Mouse (Mus musculus): ENCODE measurements around the gene Arr3. TPM values are rescaled to one million over a fixed set of nuclear protein-coding genes. Genes with fewer than 3 reads are reported as not detected.

Arr3 gene
- total RNA-seq (2023), result not detected

GRCm38 (mm10) chrX:100605314-100605713, at the start of gene Arr3:
Arr3 (plus strand) TSS chrX:100605497.

GRCm38 (mm10) chrX:100571951-100572350, 33.3 kb upstream of the Arr3 start, which contains the start of gene Awat1:
Awat1 (plus strand) TSS chrX:100572251.

GRCm38 (mm10) chrX:100594791-100595190, 10.5 kb upstream of the Arr3 start, which contains the start of gene P2ry4:
P2ry4 (minus strand) TSS chrX:100594869.

GRCm38 (mm10) chrX:100625546-100625801, 20.2 kb downstream of the Arr3 start, which contains the start of gene Kif4:
Kif4 (plus strand) TSS chrX:100625737.

GRCm38 (mm10) chrX:100625802-100626793, 20.8 kb downstream of the Arr3 start, which contains the start of gene Pdzd11:
Pdzd11 (minus strand) TSS chrX:100626568.

Other genes starting within 250 kb of the Arr3 start
- gene Otud6a, start 176.5 kb upstream of the Arr3 start, total RNA-seq (2023), result not detected
- under 1 TPM in 1 of 2 experiments, not detected in 1; 0.24 TPM for gene Awat2, start 162.8 kb upstream of the Arr3 start, total RNA-seq (2023)
- 10 to 100 TPM; 33.4 to 33.9 TPM for gene Igbp1, start 111.2 kb upstream of the Arr3 start, total RNA-seq (2023)
- gene Dgat2l6, start 80.7 kb upstream of the Arr3 start, total RNA-seq (2023), result not detected
- gene Awat1, start 33.2 kb upstream of the Arr3 start, total RNA-seq (2023), result 1 to 10 TPM in 1 of 2 experiments, under 1 TPM in 1; 0.81 to 1.2 TPM
- not detected for gene P2ry4, start 10.6 kb upstream of the Arr3 start, total RNA-seq (2023)
- gene Kif4, start 20.2 kb downstream of the Arr3 start, total RNA-seq (2023), result 10 to 100 TPM; 22.5 to 24.8 TPM
- gene Pdzd11, start 21.1 kb downstream of the Arr3 start, total RNA-seq (2023), result 10 to 100 TPM; 18.7 to 25.6 TPM
- 1 to 10 TPM in 1 of 2 experiments, not detected in 1; 1.0 TPM for gene Gdpd2, start 124.4 kb downstream of the Arr3 start, total RNA-seq (2023)
- gene Dlg3, start 162.2 kb downstream of the Arr3 start, total RNA-seq (2023), result 1 to 10 TPM; 1.3 to 2.3 TPM

Measured in neutrophil, adult 83 days (primary cell).